Mouse (Mus musculus) spleen, postnatal 4 days (tissue): ENCODE results near the gene Grip1.

Source experiments
- DNase-seq, 2 experiments: peaks; one replicate each; pipeline ENCODE4 v3.0.0; 2022; ENCODE audit warnings: low spot score in 2 of 2

Grip1 gene

DNA sequence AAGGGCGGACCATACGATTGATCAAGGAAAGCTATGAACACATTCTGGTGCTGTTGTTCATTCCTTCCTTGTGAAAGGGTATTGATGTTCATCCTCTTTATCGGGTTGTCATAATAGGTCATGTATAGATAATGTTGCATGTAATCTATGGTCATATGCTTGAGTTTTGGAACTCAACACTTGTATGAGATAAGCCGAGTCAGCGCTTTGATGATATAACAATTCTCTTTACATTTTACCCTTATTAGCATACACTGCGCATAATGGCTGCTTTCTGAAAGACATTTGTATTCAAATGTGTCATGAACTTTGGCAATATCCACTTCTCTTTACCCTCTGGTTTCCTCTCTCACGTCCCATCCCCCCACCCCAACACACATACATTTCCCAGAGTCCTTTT lies 111.2 kb downstream of the Grip1 start:
- DNase-seq, result no peak

DNA sequence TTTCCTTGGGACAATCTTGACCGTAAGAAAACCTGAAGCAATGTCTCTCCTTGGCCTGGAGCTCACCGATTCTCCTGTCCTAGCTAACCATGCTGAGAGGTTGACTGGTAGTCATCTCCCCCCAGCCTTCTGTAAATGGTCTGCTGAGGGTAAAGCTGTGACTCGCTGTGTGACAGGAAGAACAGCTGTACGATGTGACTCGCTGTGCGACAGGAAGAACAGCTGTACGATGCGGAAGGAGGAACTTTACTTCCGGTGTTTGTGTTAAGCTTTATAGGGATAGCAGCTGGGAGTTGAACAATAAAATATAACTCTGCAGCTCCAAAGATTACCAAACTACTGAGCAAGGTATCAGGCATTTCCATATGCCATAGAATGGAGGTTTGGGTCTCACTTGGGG lies 119.5 kb downstream of the Grip1 start:
- DNase-seq, result no peak

DNA sequence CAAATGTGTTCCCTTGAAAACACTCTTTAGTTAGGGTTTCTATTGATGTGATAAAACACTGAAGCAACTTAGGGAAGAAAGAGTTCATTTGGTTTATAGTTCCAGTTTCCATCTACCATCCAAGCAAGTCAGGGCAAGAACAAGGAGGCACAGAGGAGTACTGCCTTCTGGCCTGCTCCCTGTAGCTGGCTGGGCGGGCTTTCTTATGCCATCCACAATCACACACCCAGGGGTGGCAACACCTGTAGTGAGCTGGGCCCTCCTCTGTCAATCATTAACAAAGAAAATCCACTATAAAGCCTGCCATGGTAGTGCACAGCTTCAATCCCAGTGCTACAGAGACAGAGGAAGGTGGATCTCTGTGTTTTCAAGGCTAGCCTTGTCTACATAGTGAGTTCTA lies 122.2 kb downstream of the Grip1 start:
- DNase-seq, result no peak

DNA sequence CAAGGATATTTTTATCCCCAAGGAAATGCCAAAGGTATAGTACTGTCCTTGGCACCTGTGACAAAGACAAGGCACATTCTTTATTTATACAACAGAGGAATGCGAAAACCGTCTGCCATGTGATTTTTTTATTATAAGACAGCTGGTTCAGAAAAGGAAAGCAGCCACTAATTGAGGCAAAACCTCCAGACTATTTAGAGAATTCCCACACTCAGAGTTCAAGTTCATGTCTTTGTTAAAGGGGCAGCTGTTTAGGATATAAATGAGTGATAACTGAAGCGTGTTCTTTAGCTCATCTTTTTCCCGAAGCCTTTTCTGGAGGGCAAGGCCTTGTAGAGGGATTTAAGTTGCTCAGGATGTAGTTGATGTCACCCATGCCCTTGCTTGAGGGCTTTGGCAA lies 126.4 kb downstream of the Grip1 start:
- DNase-seq, result no peak

DNA sequence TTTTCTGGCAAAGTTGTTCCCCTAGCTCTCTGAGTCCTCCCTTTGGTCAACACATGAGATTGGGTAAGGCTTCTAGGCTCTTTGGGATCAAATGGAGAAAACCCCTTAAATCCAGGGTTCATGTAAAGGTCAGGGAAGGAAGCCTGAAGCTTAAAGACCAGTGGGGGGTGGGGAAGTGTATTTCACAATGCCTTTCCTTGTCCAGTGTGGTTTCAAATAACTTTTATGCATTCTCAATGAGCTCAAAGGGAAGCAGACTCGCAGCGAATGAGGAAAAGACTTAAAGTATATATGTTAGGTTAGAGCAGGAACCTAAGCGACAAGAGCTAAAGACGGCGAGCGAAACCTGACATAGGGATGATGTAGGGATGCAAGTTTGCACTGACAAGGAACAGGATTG lies 131.0 kb downstream of the Grip1 start:
- no peak for DNase-seq

DNA sequence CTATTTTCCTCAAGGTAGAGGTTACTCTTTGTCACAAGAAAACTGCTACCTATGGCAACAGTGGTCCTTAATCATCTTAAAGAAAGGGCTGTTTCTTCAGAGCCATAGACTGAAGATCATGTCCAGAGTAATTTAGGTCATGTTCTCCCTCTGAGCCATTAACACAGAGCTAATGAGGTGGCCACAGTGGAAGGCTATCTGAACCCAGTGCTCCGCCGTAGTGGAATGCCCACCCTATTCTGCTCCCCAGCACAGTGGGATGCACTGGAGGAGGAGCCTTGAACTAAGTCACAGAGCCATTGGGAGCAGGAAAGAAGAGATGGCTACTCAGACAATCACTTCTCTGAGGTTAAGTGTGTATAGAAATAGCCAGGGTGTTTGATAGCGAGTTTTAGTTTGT lies 133.3 kb downstream of the Grip1 start:
- DNase-seq, result no peak

DNA sequence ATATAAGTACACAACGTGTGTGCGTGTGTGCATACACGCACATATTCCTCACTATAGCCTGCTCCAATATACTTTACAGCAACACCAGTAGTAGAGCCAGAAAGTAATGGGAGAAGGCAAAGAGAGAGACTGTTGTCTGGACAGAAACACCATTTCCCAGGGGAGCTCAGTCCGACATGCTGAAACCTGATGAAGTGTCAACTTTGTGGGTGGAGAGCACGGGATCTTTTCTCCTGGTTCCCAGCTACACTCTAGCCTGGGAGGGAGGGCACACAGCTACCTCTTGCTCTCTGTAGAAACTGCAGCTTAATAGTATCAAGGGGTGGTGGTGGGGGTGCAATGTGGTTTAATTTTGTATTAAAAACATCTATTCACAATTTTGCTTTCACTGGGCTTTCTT lies 143.2 kb downstream of the Grip1 start:
- DNase-seq, result no peak

DNA sequence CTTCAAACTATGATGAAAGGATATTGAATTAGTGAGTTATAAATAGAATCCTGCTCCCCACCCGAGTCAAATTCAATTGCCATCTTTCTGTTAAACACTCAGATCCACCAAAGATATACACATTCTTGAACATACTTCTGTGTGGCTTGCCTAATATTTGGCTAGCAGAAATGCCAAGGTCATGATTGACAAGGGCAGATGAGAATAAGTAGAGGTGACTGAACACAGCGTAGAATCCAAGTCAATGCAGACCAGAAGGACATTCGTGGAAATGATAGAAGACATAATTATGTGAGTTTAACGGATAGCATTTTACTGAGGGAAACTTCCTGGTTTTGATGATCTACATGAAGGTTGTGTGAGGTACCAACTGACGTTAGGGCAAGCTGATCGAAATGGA lies 153.9 kb downstream of the Grip1 start:
- no peak for DNase-seq

DNA sequence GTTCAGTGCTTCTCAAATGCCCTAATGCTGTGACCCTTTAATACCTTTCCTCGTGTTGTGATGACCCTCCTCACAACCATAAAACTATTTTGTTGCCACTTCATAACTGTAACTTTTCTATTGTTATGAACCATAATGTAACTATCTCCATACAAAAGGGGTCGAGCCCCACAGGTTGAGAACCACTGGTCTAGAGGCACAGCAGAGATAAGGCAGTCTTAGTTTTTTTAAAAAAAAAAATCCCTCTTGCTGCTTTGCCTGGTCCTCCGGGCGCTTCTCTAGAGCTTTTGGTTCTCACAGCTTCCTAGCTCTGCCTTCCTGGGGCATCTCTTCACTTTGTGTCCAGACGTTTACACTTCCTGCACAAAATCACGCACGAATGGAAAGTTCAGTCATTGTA lies 155.4 kb downstream of the Grip1 start:
- DNase-seq, result no peak

DNA sequence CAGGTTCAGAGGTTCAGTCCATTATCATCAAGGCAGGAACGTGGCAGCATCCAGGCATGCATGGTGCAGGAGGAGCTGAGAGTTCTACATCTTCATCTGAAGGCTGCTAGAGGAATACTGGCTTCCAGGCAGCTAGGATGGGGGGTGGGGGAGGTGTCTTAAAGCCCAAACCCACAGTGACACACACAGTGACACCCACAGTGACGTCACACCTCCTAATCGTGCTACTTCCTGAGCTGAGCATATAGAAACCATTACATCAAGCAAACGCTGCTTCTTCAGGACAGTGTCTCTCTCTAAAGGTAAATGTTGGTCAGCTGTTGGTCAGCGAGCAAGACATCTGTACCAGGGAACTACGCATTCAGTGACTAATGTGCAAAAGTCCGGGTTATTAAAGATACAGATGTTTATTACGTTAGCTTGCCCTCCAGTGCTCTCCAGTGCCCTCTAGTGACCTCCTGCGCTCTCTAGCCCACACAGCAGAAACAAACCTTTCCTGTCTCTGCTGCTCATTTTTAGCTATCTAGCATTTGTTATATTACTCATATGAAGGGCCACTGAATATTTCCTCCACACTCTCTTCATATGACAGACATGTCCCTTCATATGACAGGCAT lies 156.8 kb downstream of the Grip1 start:
- DNase-seq, result no peak

DNA sequence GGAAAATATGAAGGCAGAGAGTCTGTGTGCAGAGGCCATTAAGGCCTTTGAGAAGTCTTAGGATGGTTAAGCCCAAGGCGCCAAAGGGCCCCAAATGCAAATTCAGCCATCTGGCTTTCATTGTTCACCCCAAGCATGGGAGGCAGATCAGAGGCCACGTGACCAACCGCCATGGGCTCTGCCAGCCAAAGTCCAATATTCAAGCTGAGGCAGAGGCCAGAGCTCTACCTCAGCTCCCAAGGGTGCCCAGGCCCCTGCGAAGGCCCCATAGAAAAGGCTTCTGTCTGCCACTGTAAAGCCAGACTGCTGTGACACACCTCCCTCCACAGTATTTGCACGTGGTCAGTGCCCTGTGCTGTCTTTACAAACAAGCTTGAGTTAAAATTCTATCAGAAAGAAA lies 158.4 kb downstream of the Grip1 start:
- no peak for DNase-seq

DNA sequence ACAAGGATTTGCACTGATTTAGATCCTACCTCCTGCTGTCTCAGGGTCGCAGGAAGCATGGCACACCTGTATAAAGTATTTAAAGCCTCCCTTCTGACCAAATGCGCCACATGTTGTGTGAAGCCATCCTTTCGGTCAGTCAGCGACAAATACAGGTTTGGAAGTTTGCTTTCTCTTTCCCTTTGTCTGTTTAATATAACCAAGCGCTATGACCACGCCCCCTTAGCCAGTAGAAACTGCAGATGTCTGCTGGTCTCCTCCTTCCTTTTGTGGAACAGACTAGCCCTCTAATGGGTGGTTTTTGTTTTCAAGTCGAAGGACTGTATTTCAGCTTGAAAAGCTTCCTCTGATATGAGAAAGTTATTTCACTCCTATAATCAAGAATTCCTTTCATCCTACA lies 161.1 kb downstream of the Grip1 start:
- no peak for DNase-seq

DNA sequence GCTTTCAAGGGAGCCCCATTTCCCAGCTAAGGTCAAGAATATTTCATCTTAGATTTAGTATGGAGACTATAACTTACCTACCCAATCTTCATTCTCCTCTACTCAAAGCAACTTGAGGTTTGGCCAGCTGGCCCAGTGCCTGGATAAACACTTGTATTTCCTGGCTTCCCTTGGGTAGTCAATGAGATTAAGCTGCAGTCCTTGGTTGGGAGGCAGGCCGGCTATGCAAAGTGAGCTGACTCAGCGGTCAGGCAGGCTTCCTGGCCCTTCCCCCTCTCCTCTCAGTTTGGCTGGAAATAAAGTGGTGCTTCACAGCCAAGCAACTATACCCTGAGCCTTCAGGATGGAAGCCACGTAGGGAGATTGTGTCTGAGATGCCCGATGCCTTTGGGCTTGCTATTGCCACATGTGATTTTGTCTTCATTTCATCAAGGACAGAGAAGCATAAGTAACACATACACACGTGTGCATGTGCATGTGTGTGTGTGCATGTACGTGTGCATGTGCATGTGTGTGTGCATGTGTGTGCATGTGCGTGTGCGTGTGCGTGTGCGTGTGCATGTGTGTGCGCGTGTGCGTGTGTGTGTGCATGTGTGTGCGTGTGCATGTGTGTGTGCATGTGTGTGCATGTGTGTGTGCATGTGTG lies 161.7 kb downstream of the Grip1 start:
- DNase-seq, result peak in 1 of 2 experiments; percentile 16

DNA sequence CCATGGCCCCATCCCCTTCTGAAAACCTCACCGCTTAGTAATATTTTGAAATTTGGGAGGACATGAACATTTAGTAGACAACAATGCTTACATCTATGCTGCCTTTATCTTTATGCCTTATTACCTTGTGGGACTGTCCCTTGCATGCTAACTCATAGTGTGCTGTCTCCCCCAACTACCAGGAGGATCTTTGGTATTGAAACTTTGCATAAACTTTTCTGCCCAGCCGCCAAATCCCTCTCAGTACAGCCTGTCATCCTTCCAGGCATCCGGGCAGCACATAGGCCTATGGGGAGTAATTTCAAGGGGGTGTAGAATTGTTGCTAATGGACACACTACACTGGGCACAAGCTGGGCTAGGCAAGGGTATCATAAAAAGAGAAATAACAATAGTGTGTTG lies 162.4 kb downstream of the Grip1 start:
- no peak for DNase-seq

DNA sequence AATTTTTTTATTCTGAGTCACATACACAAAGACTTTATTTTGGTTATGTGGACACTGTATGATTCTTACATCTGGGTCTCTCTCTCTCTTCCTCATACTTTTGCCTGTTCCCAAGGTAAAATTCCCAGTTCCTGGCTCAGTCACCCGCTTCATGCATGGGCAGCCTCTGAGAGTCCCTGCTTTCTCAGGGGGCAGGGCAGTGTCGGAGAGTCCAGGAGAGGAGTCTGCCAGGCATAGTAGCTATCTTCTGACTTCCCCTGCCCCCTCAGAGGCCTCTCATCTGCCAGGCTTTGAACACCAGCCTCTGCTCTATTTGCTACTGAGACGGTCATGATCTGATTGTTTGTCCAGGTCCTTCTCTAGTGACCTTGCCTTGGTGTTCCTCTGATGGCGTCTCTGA lies 175.0 kb downstream of the Grip1 start:
- DNase-seq, result no peak

DNA sequence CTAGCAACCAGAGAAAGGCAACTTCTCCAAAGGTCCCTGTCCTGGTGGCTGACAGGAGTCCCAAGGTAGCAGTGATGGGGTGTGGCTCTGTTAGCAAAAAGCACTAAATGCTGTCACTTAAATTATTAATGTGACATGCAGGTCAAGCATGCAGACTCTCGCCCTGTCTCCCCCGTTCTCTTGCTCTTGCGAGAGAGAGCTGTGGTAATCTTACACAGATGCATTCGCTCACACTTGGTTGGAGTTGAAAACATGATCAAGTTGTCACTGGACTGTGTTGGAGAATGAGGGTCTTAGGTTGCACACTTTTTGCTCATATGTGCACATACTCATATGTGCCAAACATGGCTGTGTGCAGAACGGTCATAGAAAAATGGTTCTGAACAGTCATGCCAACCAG lies 176.8 kb downstream of the Grip1 start:
- no peak for DNase-seq

DNA sequence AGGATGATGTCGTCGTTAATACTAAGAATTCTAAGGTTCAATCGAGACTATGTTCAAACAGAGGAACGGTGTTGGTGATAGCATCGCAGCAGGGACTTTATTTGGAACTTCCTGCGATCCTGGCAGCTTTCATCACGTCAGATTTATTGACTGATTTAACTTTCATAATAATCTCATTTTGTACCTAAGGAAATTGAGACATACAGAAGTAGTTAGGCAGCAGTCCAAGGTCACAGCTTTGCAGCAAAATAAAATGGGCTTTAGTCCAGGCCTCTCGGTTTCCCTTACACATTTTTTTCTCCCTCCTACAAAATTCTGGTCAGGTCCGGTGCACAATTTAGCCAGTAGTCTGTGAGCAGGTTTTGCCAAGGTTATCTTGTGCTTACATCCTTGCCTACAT lies 178.3 kb downstream of the Grip1 start:
- DNase-seq, result no peak

DNA sequence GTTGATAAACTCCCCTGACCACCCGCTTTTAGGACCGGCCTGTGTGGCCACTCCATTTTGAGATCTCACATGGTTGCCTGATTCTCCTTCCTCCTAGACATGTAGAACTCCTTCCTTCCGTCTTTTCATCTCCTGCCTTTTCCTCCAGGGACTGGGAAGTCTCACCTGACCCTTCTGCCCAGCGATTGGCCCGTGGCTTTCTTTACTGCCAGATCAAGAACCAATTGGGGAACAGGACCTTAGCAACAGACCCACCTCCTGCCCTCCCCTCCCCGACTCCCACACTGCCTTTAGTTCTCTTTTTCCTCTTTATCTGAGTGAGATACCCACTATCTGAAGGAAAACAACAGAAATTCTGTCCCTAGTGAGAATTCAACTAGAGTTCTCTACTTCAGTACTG lies 180.9 kb downstream of the Grip1 start:
- no peak for DNase-seq

DNA sequence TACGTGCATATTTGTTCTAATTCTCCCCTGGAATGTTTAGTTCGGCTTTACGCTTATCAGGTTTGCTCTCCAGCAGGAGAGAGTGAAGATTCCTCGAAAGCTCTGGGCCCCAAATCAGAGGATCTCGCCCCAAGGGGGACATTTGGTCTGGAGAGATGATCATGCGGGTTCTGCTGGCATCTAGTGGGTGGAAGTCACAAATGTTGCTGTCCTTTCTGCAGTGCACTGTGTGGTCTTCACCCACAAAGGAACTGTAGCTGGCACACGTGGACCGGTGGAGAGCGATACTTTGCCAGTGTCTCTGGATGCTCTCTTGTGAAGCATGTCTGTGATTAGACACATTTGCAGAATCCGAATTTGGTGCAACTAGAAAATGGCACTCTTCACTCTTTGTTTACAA lies 186.9 kb downstream of the Grip1 start:
- no peak for DNase-seq

DNA sequence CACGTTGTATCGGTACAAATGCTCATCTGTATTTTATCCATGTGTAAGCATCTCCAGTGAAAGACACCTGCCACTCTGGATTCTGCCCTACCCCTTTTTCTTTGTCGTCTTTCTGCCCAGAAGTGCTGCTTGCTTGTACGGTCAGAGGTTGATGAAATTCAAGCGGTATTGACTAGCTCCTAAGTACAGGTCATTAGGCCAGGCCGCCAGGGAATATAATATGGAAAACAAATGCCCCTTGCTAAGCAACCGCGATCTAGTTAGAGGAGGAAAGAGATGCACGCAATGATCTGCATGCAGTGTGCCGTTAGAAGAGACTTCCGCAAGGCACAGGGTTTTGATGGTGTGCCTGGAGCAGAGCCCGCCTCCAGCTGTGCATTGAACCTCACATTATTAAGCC lies 187.4 kb downstream of the Grip1 start:
- DNase-seq, result no peak

DNA sequence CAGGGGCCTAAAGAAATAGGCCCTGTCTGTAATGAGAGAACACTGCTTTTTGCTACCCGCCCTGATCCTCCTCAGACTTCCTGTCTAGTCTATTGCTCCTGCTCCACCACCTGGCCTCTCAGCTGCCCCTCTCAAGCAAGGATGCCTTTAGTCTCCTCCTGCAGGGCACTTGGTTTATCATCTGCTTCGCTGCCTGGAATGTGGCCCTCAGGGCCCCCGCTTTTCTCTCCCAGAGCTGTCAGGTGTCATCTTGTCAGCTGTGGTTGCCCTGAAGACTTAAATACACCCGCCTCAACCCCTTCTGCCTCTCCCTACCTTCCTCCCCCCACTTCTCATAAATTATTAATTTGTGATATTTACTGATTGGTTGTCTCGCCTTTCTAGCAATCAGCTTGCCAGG lies 190.7 kb downstream of the Grip1 start:
- no peak for DNase-seq

DNA sequence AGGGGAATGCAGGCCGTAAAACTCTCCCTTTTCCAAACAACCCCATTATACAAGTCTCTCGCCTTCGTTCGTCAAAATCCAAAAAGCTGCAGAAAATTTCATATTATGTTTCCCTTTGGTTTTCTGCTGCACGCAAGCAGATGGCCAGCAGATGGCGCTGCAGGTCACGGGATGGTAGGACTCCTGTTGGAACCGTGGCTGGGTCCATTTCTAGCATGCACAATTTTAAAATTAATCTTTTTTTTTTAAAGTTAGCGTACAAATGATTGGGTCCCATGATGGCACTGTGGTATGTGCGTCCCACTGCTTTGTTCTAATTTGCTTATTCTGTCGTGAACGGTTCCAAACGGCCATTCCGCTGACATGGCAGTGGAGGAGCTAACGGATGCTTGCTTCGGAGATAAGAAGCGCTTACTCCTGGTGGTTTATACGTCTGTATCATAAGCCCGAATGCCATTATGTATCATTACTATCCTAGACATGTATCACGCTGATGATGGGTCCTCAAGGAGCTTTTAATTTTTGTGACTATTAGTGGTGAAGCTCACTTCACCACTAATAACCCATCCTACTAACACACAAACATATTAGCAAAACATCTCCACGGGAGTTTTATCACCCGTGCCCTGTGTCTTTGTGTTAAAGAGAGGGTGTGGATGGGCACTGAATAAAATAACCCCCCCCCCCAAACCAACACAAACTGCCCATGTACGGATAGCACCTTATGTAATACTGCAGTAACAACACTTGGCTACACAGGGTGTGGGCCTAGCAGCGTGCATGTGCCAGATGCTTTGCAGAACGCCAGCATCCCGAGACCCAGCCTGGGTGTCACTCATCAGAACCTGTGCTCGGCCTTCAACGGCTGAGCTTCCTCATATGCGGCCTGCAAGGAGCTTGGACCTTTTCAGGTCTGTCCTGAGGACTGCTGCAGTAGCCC lies 193.1 kb downstream of the Grip1 start:
- DNase-seq, result peak in 1 of 2 experiments; percentile 66
